Mouse (Mus musculus) NIH3T3 (cell line): ENCODE data around the gene Gm38392.

Experiments
- DNase-seq: peaks from one replicate; pipeline ENCODE4 v3.0.0-alpha.2; 2012; ENCODE audit warnings: low read depth

Gene Gm38392

DNA sequence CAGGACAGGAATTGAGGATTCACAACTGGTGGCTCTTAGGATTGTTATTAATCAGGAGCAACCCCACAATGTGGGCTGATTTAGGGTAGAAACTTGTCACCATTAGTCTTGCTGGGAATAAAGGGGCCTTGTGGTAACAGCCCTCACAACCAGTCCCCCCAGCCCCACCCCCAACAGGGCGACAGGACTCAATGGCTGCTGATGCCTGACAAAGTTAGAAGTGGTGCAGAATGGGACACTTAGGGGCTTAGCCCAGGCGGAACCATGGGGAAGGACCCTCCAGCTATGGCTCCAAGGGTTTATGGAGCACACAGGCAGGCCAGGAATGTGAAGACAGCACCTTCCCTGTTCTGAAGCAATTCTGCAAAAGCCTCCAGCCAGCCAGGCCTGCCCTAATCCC lies 51.4 kb downstream of the Gm38392 start:
- DNase-seq = no peak

GRCm38 (mm10) chr3:88235216-88235615 lies 51.8 kb downstream of the Gm38392 start:
- DNase-seq = peak; percentile 40

DNA sequence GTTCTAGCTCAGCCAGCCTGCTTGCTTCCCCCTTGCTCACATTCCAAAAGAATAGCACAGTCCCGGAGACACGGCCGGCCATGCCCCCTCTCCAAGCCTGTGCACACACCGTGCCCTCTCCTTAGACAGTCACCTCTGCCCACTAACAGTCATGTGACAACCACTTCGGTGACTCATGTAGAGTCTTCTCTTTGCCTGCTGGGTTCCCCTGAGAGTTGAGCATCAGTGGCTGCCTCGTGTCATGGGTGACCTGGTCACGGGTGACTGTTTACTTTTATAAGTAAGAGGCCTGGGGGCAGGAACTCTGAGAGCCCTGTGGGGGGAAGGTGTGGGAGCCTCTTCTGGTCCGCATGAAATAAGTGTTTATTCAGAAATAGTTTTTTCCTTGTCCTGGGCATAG lies 53.0 kb downstream of the Gm38392 start:
- DNase-seq = peak; percentile 52

DNA sequence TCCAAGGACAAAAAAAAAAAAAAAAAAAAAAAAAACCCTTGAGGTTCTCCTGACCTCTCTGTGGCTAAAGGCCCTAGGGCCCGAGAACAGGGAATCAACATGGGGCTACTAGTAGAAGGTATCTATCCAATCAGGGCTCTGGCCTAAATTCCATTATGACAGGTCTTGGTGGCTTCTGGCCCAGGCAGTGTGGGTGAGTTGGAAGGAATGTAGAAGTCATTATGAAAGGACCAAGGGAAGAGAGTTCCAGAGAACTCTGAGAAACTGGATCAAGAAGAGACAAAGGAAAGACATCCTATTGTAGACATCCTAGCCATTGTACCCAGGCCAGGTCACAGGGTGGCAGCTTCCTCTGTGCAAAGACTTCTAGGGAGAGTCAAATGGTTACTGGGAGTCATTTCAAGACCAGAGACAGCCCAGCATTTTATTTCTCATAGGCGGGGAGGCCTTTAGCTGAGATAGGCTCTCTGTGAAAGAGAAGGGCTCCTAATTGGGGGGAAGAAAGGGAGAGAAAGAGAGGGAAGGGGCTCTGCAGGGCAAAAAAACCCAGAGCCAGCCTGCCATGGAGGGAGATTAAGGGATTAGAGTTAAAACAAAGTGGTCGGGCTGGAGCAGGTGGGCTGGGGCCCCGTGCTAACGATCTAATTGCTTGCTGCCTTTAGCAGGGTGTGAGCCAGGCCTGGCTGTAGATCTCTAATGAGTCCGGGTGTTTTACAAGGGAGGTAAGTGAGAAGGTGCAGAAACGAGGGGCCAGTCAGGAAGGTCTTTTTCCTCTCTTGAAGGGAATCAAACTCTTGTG lies 54.0 kb downstream of the Gm38392 start:
- peak; percentile 41 for DNase-seq

GRCm38 (mm10) chr3:88232301-88232702 lies 54.7 kb downstream of the Gm38392 start:
- peak; percentile 39 for DNase-seq

GRCm38 (mm10) chr3:88231061-88231641 lies 55.9 kb downstream of the Gm38392 start:
- DNase-seq = no peak

DNA sequence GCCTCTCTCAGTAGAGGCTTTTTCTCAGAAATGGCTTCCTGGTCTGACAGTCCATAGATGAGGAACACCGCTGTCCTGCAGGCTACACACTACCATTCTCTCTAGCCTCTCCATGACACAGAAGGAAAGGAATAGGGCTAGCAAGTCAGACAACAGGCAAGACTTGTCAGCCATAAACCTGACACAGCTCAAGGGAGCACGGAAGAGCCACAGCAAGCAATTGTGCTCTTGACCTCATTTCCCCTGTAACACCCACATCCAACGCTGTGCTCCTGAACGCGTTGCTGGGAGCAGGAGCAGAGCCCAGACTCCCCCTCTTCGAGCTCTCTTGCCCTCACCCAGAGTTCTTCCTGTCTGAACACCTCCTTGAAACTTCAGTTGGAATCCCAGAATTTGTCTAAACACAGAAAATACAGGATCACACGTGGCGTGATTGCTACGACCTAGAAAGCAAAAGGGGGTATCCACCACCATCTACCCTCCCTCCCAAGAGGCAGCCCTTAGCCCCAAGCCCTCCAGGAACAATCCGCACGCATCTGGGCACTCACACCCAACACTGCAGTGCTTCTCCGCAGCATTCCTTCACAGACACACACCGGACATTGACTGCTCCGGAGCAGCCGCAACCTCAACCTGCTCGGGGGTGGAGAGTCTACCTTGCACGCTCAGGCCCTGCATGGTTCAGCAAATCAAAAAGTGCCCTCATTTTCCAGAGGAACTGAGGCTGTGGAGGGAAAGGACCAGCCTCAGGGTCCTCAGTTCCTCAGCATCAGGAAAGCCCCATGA lies 56.6 kb downstream of the Gm38392 start:
- no peak for DNase-seq

DNA sequence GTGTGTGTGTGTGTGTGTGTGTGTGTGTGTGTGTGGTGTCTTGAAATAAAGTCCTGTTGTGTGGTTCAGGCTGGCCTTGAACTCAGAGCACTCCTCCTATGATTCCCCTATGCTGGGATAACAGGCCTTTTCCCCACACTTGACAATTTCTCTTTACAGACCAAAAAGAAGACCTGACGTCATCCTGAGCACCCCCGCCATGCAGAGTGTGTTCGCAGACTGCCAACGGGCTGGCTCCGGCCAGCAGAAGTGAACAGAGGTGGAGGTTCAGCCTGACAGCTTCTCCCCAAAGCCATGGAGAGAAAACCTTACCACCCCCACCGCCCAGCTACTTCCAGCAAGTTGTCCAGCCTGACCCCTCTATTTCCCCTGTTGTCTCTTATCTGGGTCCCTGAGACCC lies 57.5 kb downstream of the Gm38392 start:
- DNase-seq = no peak

GRCm38 (mm10) chr3:88228906-88229305 lies 58.1 kb downstream of the Gm38392 start:
- DNase-seq = peak; percentile 37

- DNase-seq = no peak
Measured at GRCm38 (mm10) chr3:88227976-88228375, 59.0 kb downstream of the Gm38392 start.

- no peak for DNase-seq
Measured at GRCm38 (mm10) chr3:88227260-88227659, 59.8 kb downstream of the Gm38392 start.

- DNase-seq = no peak
Measured at GRCm38 (mm10) chr3:88226101-88226845, 60.7 kb downstream of the Gm38392 start.

DNA sequence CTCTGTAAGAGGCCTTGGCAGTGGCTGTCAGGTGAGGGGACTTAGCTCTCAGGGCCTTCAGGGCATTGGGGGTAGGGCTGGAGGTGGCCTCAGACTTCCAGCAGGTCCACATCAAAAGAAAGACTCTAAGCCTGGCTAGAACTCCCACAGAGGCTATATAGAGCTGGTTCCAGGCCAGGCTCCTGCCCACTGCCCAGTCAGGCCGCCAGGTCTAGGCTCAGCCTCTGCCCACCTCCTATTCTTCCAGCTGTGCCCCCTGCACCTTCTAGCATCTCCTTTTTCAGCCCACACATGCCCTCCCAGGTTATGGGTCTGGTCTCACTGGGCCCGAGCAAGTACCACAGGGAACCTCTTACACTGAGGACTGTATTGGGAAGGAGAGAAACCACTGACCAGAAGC lies 62.1 kb downstream of the Gm38392 start:
- no peak for DNase-seq

DNA sequence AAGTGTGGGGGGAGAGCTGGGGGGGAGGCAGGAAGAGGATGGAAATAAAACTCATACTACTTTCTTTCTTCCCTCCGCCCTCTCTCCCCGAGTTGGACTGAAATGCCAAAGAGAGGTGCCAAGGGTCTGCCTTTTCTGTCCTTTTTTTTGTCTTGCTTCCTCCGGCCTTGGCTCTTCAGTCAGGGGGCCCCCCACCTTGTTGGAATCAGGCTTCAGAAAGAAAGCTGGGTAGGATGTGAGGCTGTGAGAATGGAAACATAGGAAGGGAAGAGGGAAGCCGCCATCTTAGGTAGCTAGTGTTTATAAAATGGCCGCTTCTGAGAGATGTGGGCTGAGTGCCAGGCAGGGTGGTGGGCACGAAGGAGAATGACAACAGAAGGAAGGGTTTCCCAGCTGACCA lies 64.6 kb downstream of the Gm38392 start:
- DNase-seq = no peak

DNA sequence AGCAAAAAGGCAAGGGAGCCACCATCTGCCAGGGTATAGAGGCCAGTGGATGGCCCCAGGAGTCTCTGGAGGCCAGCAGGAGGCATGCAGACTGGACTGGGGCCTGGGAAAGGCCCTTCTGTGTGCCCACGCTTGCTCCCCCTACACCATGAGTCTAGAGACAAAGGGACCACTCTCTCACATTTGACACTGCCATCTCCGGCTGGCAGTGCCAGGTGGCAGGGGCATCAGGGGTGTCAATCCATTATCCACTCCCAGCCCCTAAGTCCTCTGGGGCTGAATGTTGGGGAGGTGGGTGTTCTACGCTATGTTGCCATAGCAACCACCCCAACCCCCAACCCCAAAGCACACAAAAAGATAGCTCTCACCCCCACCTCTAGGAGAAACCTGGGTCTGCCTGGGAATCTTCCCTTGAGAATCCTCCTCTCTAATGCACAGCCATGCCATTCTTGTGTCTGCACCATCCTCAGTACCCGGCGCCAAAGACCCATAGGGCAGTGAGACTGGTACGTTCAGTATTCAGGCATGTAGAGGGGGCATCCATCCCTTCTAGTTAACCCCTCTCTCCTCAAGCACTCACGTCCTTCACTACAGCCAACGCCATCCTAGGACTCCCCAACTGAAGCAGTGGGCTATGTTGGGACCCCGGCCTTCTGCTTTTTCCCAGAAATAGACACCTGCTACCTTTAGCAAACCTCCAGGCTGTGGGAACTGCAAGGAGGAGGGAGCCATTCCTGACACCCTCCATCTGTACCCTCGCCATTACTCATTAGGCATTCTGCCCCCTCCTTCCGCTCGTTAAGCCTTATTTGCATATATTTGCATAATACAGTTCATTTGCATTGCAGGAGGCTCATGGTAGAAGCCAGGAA lies 65.3 kb downstream of the Gm38392 start:
- no peak for DNase-seq

DNA sequence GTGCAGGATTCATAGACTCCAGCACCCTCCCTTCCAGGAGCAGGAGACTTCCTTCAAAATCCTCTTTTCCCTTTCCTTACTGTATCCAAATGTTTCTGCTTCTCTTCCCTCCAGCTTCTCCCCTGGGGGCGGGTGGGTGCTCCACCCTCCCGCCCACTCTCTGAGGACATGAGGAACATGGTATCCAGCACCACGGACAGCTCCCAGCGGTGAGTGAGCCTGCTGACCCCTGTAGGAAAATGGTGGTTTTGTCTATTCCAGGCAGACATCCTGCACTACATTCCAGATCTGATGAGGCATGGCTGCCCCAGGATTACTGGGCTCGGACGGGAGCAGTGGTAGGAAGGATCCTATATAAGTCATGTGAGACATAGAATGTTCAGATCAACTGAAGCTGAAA lies 66.2 kb downstream of the Gm38392 start:
- peak; percentile 97 for DNase-seq

DNA sequence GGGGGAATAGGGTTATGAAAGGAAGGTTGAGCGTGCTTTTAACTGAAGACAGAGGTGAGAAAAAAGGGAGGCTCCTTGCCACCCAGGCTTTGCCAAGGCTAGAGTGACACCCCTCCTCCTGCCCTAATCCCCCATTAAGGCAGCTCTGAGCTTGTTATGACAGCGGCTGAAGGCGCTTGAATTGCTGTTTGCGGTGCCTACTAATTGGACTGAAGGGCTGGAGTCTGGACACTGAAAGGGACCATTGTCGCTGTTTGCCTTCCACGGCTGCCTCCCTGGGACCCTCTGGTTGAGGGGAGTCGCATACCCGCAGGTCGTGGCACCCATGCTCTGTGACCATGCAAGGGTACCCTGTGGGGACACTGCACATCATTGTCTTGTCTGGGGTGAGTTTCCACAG lies 67.1 kb downstream of the Gm38392 start:
- no peak for DNase-seq

- no peak for DNase-seq
Measured at GRCm38 (mm10) chr3:88217679-88218078, 69.3 kb downstream of the Gm38392 start.

DNA sequence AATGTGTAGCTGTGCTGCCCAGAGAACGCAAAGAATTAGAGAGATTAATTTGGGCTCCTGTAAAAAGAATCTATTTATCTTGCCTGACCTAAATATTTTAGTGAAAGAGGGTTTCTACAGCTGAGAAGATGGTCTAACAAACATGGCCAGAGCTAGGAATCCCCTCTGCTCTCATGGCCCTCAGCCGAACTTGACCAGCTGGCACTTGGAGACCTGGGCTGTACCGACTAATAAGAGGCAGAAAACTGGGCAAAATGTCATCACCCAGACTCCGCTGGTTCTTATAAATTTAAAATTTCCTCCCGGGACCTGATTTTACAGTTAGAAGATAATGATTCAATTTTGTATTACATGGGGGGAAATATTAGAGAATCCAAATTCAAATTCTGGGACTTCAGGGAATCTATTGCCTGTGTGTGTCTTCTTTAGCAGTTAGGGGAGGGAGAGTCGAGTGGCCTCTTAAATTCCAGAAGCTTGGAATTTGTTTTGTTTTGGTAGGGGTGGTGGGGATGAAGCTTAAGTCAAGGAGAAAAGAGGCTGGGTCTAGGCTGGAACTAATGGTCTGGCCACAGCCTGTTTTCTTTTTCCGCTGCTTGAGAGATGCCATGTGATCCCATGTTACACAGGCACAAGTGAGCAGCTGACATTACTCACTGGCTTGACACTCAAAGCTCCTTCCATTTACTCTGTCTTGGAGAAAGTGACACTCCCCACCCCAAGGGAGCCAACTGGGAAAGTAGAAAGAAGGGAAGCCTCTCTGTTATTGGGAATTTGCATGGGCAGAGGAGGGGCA lies 70.3 kb downstream of the Gm38392 start:
- DNase-seq = peak; percentile 28

- DNase-seq = no peak
Measured at GRCm38 (mm10) chr3:88216116-88216515, 70.9 kb downstream of the Gm38392 start.
